Mouse (Mus musculus): ENCODE measurements around the gene Hist1h2ag.

The Hist1h2ag gene

GRCm38 (mm10) chr13:22008707-22009106 lies 34.0 kb downstream of the Hist1h2ag start:
- no peak for DNase-seq (ENCODE audit: low read depth, low spot score)

- no peak for DNase-seq (ENCODE audit: low read depth, low spot score)
Observed at GRCm38 (mm10) chr13:22007872-22008271, 34.9 kb downstream of the Hist1h2ag start.

- DNase-seq (ENCODE audit: low read depth, low spot score) = no peak
Observed at GRCm38 (mm10) chr13:22007121-22007510, 35.6 kb downstream of the Hist1h2ag start.

- no peak for DNase-seq (ENCODE audit: low read depth, low spot score)
Observed at GRCm38 (mm10) chr13:22006334-22007120, 36.2 kb downstream of the Hist1h2ag start.

- no peak for DNase-seq (ENCODE audit: low read depth, low spot score)
Observed at GRCm38 (mm10) chr13:22005605-22006333, 37.0 kb downstream of the Hist1h2ag start.

- no peak for DNase-seq (ENCODE audit: low read depth, low spot score)
Observed at GRCm38 (mm10) chr13:22001823-22002222, 40.9 kb downstream of the Hist1h2ag start.

- DNase-seq (ENCODE audit: low read depth, low spot score) = no peak
Observed at GRCm38 (mm10) chr13:22001346-22001745, 41.4 kb downstream of the Hist1h2ag start.

- DNase-seq (ENCODE audit: low read depth, low spot score) = no peak
Observed at GRCm38 (mm10) chr13:21999147-21999546, 43.6 kb downstream of the Hist1h2ag start.

- DNase-seq (ENCODE audit: low read depth, low spot score) = no peak
Observed at GRCm38 (mm10) chr13:21998412-21998811, 44.3 kb downstream of the Hist1h2ag start.

- DNase-seq (ENCODE audit: low read depth, low spot score) = no peak
Observed at GRCm38 (mm10) chr13:21997821-21998220, 44.9 kb downstream of the Hist1h2ag start.

GRCm38 (mm10) chr13:21997201-21997820 lies 45.4 kb downstream of the Hist1h2ag start:
- DNase-seq (ENCODE audit: low read depth, low spot score) = no peak

- DNase-seq (ENCODE audit: low read depth, low spot score) = no peak
Observed at GRCm38 (mm10) chr13:21996840-21997185, 45.9 kb downstream of the Hist1h2ag start.

GRCm38 (mm10) chr13:21996101-21996839 lies 46.5 kb downstream of the Hist1h2ag start:
- no peak for DNase-seq (ENCODE audit: low read depth, low spot score)

- DNase-seq (ENCODE audit: low read depth, low spot score) = no peak
Observed at GRCm38 (mm10) chr13:21995331-21995914, 47.3 kb downstream of the Hist1h2ag start.

GRCm38 (mm10) chr13:21994896-21995295 lies 47.8 kb downstream of the Hist1h2ag start:
- no peak for DNase-seq (ENCODE audit: low read depth, low spot score)

GRCm38 (mm10) chr13:21993957-21994738 lies 48.6 kb downstream of the Hist1h2ag start:
- DNase-seq (ENCODE audit: low read depth, low spot score) = no peak

- no peak for DNase-seq (ENCODE audit: low read depth, low spot score)
Observed at GRCm38 (mm10) chr13:21992550-21992949, 50.2 kb downstream of the Hist1h2ag start.
